Mouse (Mus musculus) intestine, embryonic 14.5 days (tissue): ENCODE measurements around the gene Qrich2. TPM values are rescaled to one million over a fixed set of nuclear protein-coding genes. Genes with fewer than 3 reads are reported as not detected.
"Not testable (repeated sequence)": the region's sequence is repeated elsewhere in the genome, so short reads cannot be mapped to it uniquely, and the experiment has no call there.

Source experiments
- ATAC-seq: fragments of 200-750 bp; cut with Nextera tagmentation; replicated peaks from 2 replicates; pipeline ENCODE4 v1.8.0; 2017; ENCODE audit warnings: low read depth, moderate number of reproducible peaks, moderate TSS enrichment, moderate library complexity; ENCODE audit not compliant: low FRiP score, low TSS enrichment
- DNase-seq: peaks from one replicate; pipeline ENCODE4 v3.0.0-alpha.2; 2018; ENCODE audit warnings: low spot score
- H3K27ac ChIP-seq: fragments of 300-500 bp; sonication (generic); 2 replicates; pipeline ENCODE4 v1.5.1; 2014; ENCODE audit warnings: low read depth, mild to moderate bottlenecking, control low read depth
- H3K27me3 ChIP-seq: fragments of 300-500 bp; sonication (generic); replicated peaks from 2 replicates; pipeline ENCODE4 v1.6.1; 2014; ENCODE audit warnings: low read length, control low read depth; ENCODE audit not compliant: control insufficient read depth, insufficient read depth
- H3K36me3 ChIP-seq: fragments of 300-500 bp; sonication (generic); 2 replicates; pipeline ENCODE4 v1.6.1; 2014; ENCODE audit warnings: low read length, control low read depth; ENCODE audit not compliant: control insufficient read depth, insufficient read depth
- H3K4me1 ChIP-seq: fragments of 300-500 bp; sonication (generic); replicated peaks from 2 replicates; pipeline ENCODE4 v1.6.1; 2014; ENCODE audit warnings: low read length, control low read depth, mixed read lengths; ENCODE audit not compliant: control insufficient read depth, insufficient read depth
- H3K4me2 ChIP-seq: fragments of 300-500 bp; sonication (generic); 2 replicates; pipeline ENCODE4 v1.6.1; 2014; ENCODE audit warnings: low read length
- H3K4me3 ChIP-seq: fragments of 300-500 bp; sonication (generic); 2 replicates; pipeline ENCODE4 v1.5.1; 2014; ENCODE audit warnings: low read depth, low read length, control low read depth, mixed read lengths
- H3K9ac ChIP-seq: fragments of 300-500 bp; sonication (generic); 2 replicates; pipeline ENCODE4 v1.6.1; 2014; ENCODE audit warnings: mild to moderate bottlenecking, low read length
- H3K9me3 ChIP-seq: fragments of 300-500 bp; sonication (generic); 2 replicates; pipeline ENCODE4 v1.6.1; 2016; ENCODE audit warnings: low read length, control low read depth; ENCODE audit not compliant: control insufficient read depth
- WGBS: fragments of 180-500 bp; shearing (Covaris S2); extraction: QIAGEN DNeasy Blood & Tissue Kit; methylation state at CpG from one replicate; pipeline ENCODE4 v1.1.7; 2014; 5-methylcytosine and 5-hydroxymethylcytosine counted together
- polyA plus RNA-seq: library from polyadenylated mRNA; unstranded; fragments of >200 nt; fragmentation: Nextera tagmentation; extraction: Ambion mirVana; gene quantifications from 2 replicates; pipeline ENCODE4 v1.2.1, GENCODE M21; 2014

Qrich2 gene
- polyA plus RNA-seq, 1 experiment from 2014 or later: 0.15 TPM

DNA sequence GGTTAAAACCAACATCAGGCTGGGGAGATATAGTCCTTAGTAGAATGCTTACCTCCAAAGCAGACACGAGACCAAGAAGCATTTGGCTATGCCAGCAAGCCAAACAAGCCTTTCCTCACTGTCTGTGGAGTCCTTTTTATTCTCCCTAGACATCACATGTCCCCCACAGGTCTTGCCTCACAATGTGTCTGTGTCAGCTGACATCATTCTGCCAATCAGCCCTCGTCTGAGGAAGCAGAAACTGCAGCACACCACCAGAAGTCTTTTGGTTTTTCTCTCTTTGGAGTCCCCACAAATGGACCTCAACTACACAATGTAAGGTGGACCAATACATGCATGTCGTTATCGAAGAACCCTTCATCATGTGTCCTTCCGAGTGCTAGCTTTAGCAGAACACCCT is 49.0 kb downstream of the Qrich2 start:
- no peak overlapping the region for H3K27ac ChIP-seq
- H3K4me1 ChIP-seq: peaks cover 26% of the 10 kb centered on the region
- no peak overlapping the region for H3K4me3 ChIP-seq
- WGBS: 86% methylated on average over 5 of the region's 5 CpGs
- H3K9ac ChIP-seq: no peak overlapping the region
- ATAC-seq (no peak), DNase-seq (no peak)
- no peaks in the 10 kb centered on the region for H3K36me3 ChIP-seq
- no peak overlapping the region for H3K4me2 ChIP-seq
- H3K9me3 ChIP-seq: no peaks in the 10 kb centered on the region
- no peaks in the 10 kb centered on the region for H3K27me3 ChIP-seq

DNA sequence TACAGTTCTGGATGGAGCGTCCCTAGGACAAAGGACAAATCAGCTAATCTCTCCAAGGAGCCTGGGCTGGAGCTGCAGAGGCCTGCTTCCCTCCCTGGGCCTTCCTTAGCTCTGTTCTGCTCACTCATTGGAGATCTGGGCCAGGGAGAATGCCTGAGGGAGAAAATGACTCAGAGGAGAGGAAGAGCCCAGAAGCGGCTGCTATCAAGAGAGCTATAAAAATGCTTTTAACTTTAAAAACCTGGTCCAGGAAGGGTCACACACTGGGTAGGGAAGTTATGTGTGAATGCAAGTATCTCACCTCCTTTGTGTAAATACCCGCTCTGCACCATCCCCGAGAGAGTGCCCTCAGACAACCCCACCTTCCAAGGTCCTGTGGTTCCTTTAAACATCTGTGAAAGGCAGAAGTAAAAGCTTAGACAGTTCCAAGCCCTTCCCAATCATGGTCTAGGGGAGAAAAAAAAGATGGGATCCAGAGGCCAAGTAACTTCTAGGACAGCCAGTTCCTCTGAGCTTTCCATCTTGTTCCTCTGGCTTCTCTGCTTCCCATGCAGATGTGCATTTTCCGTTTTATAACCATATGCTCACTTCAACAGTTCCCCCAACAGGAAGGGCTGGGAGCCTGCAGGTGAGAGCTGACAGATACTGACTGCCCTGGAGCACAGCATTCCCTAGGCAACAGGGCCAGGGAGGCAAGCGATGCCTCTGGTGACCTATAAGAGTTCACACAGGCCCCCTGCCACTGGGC is 49.7 kb downstream of the Qrich2 start:
- Histone ChIP-seq H3K4me2 (no peak overlapping the region), H3K27me3 (no peaks in the 10 kb centered on the region), H3K9me3 (no peaks in the 10 kb centered on the region), H3K27ac (peak overlapping the region; percentile 16; the same call in 1 of the 2 replicates), H3K4me1 (peaks cover 32% of the 10 kb centered on the region), H3K4me3 (no peak overlapping the region), H3K9ac (no peak overlapping the region), H3K36me3 (no peaks in the 10 kb centered on the region)
- ATAC-seq (no peak; the same call in 1 of the 2 replicates), DNase-seq (peak; percentile 59)
- 37% methylated on average over 6 of the region's 6 CpGs for WGBS

DNA sequence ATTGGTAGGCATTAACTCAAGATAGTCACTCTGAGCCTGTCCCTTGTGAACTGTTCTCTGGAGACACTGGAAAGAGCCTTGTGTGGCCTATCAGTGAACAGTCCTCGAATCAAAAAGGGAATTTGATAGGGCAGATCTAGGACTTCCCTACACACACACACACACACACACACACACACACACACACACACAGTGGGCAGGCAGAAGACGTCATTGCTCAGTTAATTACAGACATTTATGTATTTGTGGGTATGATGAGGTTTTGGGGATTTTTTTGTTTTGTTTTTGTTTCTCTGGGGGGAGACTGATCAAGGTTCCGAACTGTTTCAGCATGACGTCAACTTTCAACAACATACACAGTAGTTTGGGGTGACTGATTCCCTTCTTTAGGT is 52.4 kb downstream of the Qrich2 start:
- H3K27me3 ChIP-seq: no peaks in the 10 kb centered on the region
- H3K9ac ChIP-seq: no peak overlapping the region
- WGBS: 85% methylated on average over 4 of the region's 4 CpGs
- H3K27ac ChIP-seq: peak overlapping the region; percentile 71; the same call in 1 of the 2 replicates
- peak overlapping the region; percentile 97 for H3K4me2 ChIP-seq
- H3K4me3 ChIP-seq: peak overlapping the region; percentile 73
- no peaks in the 10 kb centered on the region for H3K9me3 ChIP-seq
- H3K4me1 ChIP-seq: peaks cover 38% of the 10 kb centered on the region
- DNase-seq (no peak), ATAC-seq (peak; percentile 11; the same call in 1 of the 2 replicates)
- no peaks in the 10 kb centered on the region for H3K36me3 ChIP-seq

DNA sequence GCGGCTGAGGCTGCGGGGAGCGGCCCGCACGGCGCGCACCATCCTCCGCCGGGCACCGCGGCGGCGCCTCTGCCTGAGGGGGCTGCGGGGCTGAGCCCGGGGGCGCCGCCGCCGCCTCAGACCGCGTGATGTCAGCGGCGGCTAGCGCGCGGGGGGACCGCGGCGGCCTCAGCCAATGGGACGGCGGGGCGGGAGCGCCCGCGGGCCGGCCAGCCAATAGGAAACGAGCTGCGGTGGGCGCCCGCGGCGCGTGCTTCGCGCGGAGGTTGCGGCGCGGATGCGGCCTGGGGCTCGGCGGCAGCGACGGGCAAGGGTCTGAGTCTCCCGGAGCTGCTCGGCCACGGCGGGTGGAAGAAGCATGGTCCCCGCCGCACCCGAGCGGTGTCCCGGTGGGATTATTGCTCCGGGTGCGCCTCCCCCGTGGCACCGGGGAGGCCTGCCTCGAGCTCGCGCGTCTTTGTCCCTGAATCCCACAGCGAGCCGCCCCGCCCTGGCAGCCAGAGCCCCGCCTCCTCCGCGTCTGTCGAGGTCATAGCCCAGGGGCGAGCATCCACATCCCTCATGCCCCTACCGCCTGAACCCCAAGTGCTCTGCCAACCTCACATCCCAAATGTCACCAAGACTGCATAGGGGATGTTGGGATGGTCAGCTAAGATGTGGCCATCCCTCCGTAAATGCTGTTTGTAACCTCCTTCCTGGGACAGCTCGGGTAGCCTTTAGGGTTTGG is 53.0 kb downstream of the Qrich2 start, which contains the start of gene Rnf157:
TSS of gene Rnf157 (minus strand) at position 129 of the 727 bp plus-strand sequence.
- WGBS: 2% methylated on average over 66 of the region's 82 CpGs

DNA sequence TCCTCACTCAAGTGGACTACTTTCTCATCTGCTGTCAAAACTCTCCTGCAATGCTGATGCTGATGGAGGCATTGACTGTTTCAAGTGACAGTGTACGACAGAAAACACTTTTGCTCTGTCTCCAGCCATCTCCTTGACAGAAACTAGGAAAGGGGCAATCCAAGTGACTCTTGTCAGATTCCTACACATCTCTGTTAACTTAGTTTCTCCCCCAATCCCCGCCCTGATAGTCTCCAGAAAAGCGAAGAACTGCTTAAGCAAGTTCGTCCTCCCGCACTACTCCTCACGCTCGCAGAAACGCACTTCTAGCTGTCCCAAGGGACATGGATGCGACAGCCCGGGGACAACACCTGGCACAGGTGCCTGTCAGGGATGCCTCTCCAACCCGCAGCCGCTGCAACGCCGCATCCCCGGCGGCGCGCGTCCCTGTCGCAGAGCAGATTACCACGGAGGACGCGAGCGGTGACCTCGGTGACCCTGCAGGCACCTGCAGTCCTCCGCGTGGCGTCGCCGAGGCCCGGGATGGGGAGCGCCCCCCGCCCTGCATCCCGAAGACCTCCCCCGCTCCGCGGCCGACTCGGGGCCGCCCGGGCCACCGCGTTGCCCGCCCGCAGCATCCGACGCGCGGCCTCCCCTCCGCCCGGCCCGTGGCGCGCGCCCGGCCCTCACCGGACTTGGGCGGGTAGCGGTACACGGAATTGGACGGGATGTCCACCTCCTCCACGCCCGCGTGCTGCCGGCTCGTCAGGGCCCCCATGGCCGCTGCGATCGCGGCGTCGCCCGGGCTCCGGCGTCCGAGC is 53.8 kb downstream of the Qrich2 start:
- H3K4me1 ChIP-seq: peaks cover 29% of the 10 kb centered on the region
- peak overlapping the region; percentile 71 for H3K27ac ChIP-seq
- H3K4me2 ChIP-seq: peak overlapping the region; percentile 97
- H3K36me3 ChIP-seq: no peaks in the 10 kb centered on the region
- H3K27me3 ChIP-seq: no peaks in the 10 kb centered on the region
- DNase-seq: no peak
- H3K9ac ChIP-seq: peak overlapping the region; percentile 85
- H3K4me3 ChIP-seq: peak overlapping the region; percentile 73
- no peaks in the 10 kb centered on the region for H3K9me3 ChIP-seq
- ATAC-seq: 0 out of 2 replicates have a peak, but pooled peaks have one; percentile 30
- under 1% methylated on average over 74 of the region's 76 CpGs for WGBS

More for the DNA sequence above, 53.0 kb downstream of the Qrich2 start, which contains the start of gene Rnf157:
- peak within 1 kb of the TSS; percentile 71 for H3K27ac ChIP-seq
- peak within 1 kb of the TSS; percentile 73 for H3K4me3 ChIP-seq
- no peaks in the 10 kb centered on the region for H3K36me3 ChIP-seq
- H3K9me3 ChIP-seq: no peaks in the 10 kb centered on the region
- peaks cover 33% of the 10 kb centered on the region for H3K4me1 ChIP-seq
- H3K9ac ChIP-seq: peak within 1 kb of the TSS; percentile 85
- peak; percentile 84 for DNase-seq
- H3K4me2 ChIP-seq: peak within 1 kb of the TSS; percentile 97
- peak; percentile 93 for ATAC-seq
- no peaks in the 10 kb centered on the region for H3K27me3 ChIP-seq

DNA sequence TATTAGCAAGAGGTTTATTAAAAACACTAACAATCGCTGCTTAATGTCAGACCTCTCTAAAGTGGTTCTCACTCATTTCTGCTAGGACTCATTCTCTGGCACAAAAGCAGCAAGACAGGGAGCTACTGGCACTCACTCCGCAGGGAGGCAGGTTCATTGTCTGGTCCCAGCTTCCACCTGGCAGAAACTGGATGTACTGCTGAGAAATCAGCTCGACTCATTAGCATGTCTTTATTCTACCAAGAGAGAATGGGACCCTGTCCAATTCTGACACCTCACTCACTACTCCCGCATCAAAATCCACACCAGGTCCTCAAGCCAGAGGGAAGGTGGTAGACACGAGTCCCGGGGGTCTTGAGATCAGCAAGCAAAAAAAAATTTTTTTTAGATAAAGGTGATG is 54.5 kb downstream of the Qrich2 start:
- no peaks in the 10 kb centered on the region for H3K27me3 ChIP-seq
- peak overlapping the region; percentile 85; the same call in 1 of the 2 replicates for H3K9ac ChIP-seq
- no peak for DNase-seq
- 32% methylated on average over 6 of the region's 6 CpGs for WGBS
- no peak overlapping the region for H3K27ac ChIP-seq
- peaks cover 29% of the 10 kb centered on the region for H3K4me1 ChIP-seq
- H3K4me2 ChIP-seq: peak overlapping the region; percentile 97
- H3K36me3 ChIP-seq: no peaks in the 10 kb centered on the region
- ATAC-seq: no peak
- H3K9me3 ChIP-seq: no peaks in the 10 kb centered on the region
- H3K4me3 ChIP-seq: peak overlapping the region; percentile 73

DNA sequence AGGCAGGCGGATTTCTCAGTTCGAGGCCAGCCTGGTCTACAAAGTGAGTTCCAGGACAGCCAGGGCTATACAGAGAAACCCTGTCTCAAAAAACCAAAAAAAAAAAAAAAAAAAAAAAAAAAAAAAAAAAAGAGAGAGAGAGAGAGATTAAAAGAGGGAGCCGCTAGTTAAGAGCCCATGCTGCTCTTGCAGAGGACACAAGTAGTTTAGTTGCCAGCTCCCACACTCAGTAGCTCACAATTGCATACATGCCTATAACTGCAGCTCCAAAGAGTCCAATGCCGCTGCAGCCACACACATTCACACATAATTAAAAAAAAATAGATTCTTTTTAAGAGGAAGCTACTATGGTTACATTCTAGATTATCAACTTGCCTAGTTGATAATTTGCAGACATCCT is 55.6 kb downstream of the Qrich2 start:
- H3K4me1 ChIP-seq: peaks cover 22% of the 10 kb centered on the region
- not testable (repeated sequence) for H3K27me3 ChIP-seq, DNase-seq, H3K27ac ChIP-seq, H3K4me2 ChIP-seq, ATAC-seq, H3K9ac ChIP-seq, H3K9me3 ChIP-seq, H3K36me3 ChIP-seq, H3K4me3 ChIP-seq
- WGBS: 85% methylated on average over 4 of the region's 4 CpGs

DNA sequence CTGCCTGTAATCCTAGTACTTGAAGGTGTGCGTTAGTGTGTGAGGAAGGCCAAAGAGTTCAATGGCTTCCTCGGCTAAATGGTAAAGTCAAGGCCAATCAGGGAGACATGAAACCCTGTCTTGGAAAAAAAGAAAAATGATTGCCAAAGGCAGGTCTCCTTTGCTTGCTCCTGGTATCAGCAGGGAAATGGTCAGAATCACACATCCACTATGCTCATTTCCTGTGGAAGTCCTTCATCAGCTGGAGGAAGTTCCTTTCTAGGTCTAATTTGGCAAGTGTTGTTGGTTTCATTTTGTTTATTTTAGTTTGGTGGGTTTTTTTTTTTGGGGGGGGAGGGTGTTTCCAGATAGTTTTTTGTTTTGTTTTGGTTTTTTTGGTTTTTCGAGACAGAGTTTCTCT is 57.0 kb downstream of the Qrich2 start:
- peaks cover 22% of the 10 kb centered on the region for H3K4me1 ChIP-seq
- DNase-seq: no peak
- no peak overlapping the region for H3K4me3 ChIP-seq
- H3K27me3 ChIP-seq: no peaks in the 10 kb centered on the region
- H3K36me3 ChIP-seq: peaks cover 2% of the 10 kb centered on the region; the same call in 1 of the 2 replicates
- WGBS: 91% methylated on average over 3 of the region's 3 CpGs
- no peak overlapping the region for H3K4me2 ChIP-seq
- no peak overlapping the region for H3K27ac ChIP-seq
- no peak overlapping the region for H3K9ac ChIP-seq
- ATAC-seq: no peak
- H3K9me3 ChIP-seq: no peaks in the 10 kb centered on the region
